Mouse (Mus musculus) E14TG2a.4 (cell line): ENCODE data around the gene Mtrf1l.

ENCODE experiments used
- H3K27me3 ChIP-seq: 2 replicates; pipeline ENCODE4 v1.6.1; 2014; ENCODE audit warnings: low read length, control low read depth; ENCODE audit not compliant: insufficient read depth
- H3K36me3 ChIP-seq: 2 replicates; pipeline ENCODE4 v1.6.1; 2014; ENCODE audit warnings: low read length, control low read depth; ENCODE audit not compliant: insufficient read depth
- H3K4me1 ChIP-seq: replicated peaks from 2 replicates; pipeline ENCODE4 v1.6.1; 2014; ENCODE audit warnings: low read depth, low read length, control low read depth
- H3K4me3 ChIP-seq: replicated peaks from 2 replicates; pipeline ENCODE4 v1.5.1; 2014; ENCODE audit warnings: mild to moderate bottlenecking, low read length
- H3K9me3 ChIP-seq: 2 replicates; pipeline ENCODE4 v1.6.1; 2014; ENCODE audit warnings: low read length, control low read depth
- CTCF ChIP-seq: conservative IDR thresholded peaks from 2 replicates; pipeline ENCODE4 v1.5.1; 2014; ENCODE audit warnings: low read length
- NANOG ChIP-seq: IDR thresholded peaks from 2 replicates; pipeline ENCODE4 v1.6.1; 2014; ENCODE audit warnings: borderline replicate concordance, low read length, mixed read lengths
- POU5F1 ChIP-seq: IDR thresholded peaks from 2 replicates; pipeline ENCODE4 v1.6.1; 2014; ENCODE audit warnings: low read length, borderline replicate concordance

Mtrf1l gene

GRCm38 (mm10) chr10:5853290-5853868, 29.7 kb upstream of the Mtrf1l start:
- TF ChIP-seq NANOG (no peak), CTCF (no peak), POU5F1 (no peak)
- H3K4me1 ChIP-seq: peaks cover 13% of the 10 kb centered on the region
- H3K9me3 ChIP-seq: peaks cover 19% of the 10 kb centered on the region
- H3K36me3 ChIP-seq: no peaks in the 10 kb centered on the region
- H3K4me3 ChIP-seq: no peak overlapping the region
- H3K27me3 ChIP-seq: no peaks in the 10 kb centered on the region

- no peaks in the 10 kb centered on the region for H3K4me1 ChIP-seq
- no peaks in the 10 kb centered on the region for H3K36me3 ChIP-seq
- TF ChIP-seq CTCF (no peak), NANOG (no peak), POU5F1 (no peak)
- no peaks in the 10 kb centered on the region for H3K27me3 ChIP-seq
- peaks cover 8% of the 10 kb centered on the region for H3K9me3 ChIP-seq
- H3K4me3 ChIP-seq: no peak overlapping the region
These were observed 23.2 kb upstream of the Mtrf1l start for GRCm38 (mm10) chr10:5846939-5847338.

- Histone ChIP-seq H3K4me1 (no peaks in the 10 kb centered on the region), H3K9me3 (no peaks in the 10 kb centered on the region), H3K4me3 (no peak overlapping the region), H3K36me3 (no peaks in the 10 kb centered on the region), H3K27me3 (0 out of 2 replicates have a peak, but pooled peaks cover 3% of the 10 kb centered on the region)
- TF ChIP-seq NANOG (no peak), POU5F1 (no peak), CTCF (no peak)
These were observed 17.7 kb upstream of the Mtrf1l start for GRCm38 (mm10) chr10:5841369-5841768.

- Histone ChIP-seq H3K4me1 (peaks cover 28% of the 10 kb centered on the region), H3K27me3 (no peaks in the 10 kb centered on the region), H3K36me3 (peaks cover 11% of the 10 kb centered on the region), H3K4me3 (no peak overlapping the region), H3K9me3 (no peaks in the 10 kb centered on the region)
- no peak for TF ChIP-seq CTCF
- TF ChIP-seq POU5F1: no peak
- no peak for TF ChIP-seq NANOG
These were observed 2.8 kb upstream of the Mtrf1l start for GRCm38 (mm10) chr10:5826336-5827025.

GRCm38 (mm10) chr10:5824779-5825178, 1.1 kb upstream of the Mtrf1l start:
- Histone ChIP-seq H3K27me3 (no peaks in the 10 kb centered on the region), H3K4me1 (peaks cover 44% of the 10 kb centered on the region), H3K4me3 (peak overlapping the region; percentile 97), H3K9me3 (no peaks in the 10 kb centered on the region), H3K36me3 (peaks cover 25% of the 10 kb centered on the region)
- TF ChIP-seq CTCF (peak; percentile 61), POU5F1 (no peak)

GRCm38 (mm10) chr10:5823291-5823739, 395 bp downstream of the Mtrf1l start:
- Histone ChIP-seq H3K4me1 (peaks cover 58% of the 10 kb centered on the region), H3K9me3 (no peaks in the 10 kb centered on the region), H3K27me3 (no peaks in the 10 kb centered on the region), H3K4me3 (peak overlapping the region; percentile 97), H3K36me3 (peaks cover 40% of the 10 kb centered on the region)
- no peak for TF ChIP-seq POU5F1

GRCm38 (mm10) chr10:5818772-5819171, 4.9 kb downstream of the Mtrf1l start:
- Histone ChIP-seq H3K4me1 (peaks cover 48% of the 10 kb centered on the region), H3K27me3 (no peaks in the 10 kb centered on the region), H3K4me3 (no peak overlapping the region)

GRCm38 (mm10) chr10:5815968-5816367, 7.7 kb downstream of the Mtrf1l start:
- Histone ChIP-seq H3K4me1 (peaks cover 31% of the 10 kb centered on the region), H3K36me3 (peaks cover 86% of the 10 kb centered on the region), H3K27me3 (no peaks in the 10 kb centered on the region), H3K4me3 (no peak overlapping the region), H3K9me3 (no peaks in the 10 kb centered on the region)
- TF ChIP-seq NANOG: no peak
- no peak for TF ChIP-seq CTCF
- no peak for TF ChIP-seq POU5F1

More at GRCm38 (mm10) chr10:5818772-5819171, 4.9 kb downstream of the Mtrf1l start:
- Histone ChIP-seq H3K9me3 (no peaks in the 10 kb centered on the region), H3K36me3 (peaks cover 82% of the 10 kb centered on the region)
- TF ChIP-seq POU5F1 (no peak), NANOG (peak; percentile 66; the same call in 1 of the 2 replicates), CTCF (no peak)

GRCm38 (mm10) chr10:5813724-5814123, 10.0 kb downstream of the Mtrf1l start:
- peaks cover 11% of the 10 kb centered on the region for H3K4me1 ChIP-seq
- H3K9me3 ChIP-seq: no peaks in the 10 kb centered on the region
- H3K27me3 ChIP-seq: no peaks in the 10 kb centered on the region
- H3K36me3 ChIP-seq: peaks cover 65% of the 10 kb centered on the region
- no peak for TF ChIP-seq NANOG
- no peak for TF ChIP-seq POU5F1
- no peak for TF ChIP-seq CTCF
- no peak overlapping the region for H3K4me3 ChIP-seq
